Mouse (Mus musculus): ENCODE data around the gene Vps53.
A peak's percentile ranks its signal among the peaks of the same experiment; 100 is the strongest.

Vps53 gene

DNA sequence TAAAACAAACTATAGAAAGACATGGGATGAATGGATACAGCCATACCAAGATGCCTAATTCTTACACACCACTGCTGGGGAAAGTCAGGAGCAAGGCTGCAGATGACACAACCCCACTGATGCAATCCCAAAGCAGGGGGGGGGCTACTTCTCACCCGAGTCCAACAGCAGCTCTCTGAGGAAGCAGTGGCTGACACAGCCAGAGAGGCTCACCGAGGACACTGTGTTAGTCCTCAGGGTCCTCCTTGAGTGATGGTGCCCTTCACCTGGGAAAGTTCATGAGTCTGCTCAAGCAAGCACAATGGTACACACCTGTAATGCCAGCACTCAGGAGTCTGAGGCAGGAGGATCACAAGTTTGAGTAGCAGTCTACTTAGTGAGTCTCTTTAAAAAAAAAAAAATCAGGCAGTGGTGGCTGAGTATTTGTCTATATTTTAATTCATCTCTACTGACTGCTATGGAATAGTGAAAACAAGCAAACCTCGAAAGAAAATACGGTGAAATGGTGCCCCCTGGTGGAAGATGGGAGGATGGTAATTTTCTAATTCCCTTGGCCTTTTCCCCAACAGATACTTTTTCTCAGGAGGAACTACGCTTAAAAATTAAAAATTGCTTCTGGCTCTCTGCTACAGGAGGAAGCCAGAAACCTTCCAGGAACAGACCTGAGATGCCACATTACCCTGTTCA, 12.2 kb downstream of the Vps53 start:
- DNase-seq (ENCODE audit: low read depth, low spot score) = peak; percentile 74

DNA sequence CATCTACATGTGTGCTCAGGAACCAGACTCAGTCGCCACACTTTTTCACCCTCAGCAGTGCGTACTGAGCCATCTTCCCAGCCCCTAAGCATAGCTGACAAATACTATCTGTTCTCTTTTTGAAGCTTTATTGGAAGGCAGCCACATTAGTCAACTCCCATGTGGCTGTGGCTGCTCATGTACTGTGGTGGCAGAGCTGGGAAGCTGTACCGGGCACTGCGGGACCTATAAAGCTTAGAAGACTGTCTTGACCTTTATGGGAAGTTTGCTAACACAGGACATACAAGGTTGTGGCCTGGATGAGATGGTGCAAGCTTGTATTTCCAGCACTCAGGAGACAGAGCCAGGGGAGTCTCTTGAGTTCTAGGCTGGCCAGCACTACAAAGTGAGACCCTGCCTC, 12.8 kb downstream of the Vps53 start:
- DNase-seq (ENCODE audit: low read depth, low spot score) = no peak

DNA sequence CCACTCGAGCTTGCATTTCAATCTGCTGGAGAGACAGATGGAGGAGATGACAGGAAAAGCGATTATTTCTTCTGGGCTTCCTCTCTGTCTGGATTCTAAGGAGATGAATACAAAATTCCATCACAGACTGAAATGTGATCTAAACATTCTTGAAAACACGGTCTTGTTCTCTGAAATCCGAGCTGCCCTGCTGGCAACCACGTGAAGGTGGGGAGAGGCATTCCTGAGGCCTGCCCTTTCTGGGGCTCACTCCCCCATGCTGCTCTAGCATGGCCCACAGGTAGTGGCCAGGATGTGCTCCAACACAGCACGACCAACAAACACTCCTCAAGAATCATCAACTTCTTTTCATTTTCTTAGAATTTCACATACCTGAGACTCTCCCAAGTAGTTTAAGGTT, 19.2 kb downstream of the Vps53 start:
- DNase-seq (ENCODE audit: low read depth, low spot score) = no peak

DNA sequence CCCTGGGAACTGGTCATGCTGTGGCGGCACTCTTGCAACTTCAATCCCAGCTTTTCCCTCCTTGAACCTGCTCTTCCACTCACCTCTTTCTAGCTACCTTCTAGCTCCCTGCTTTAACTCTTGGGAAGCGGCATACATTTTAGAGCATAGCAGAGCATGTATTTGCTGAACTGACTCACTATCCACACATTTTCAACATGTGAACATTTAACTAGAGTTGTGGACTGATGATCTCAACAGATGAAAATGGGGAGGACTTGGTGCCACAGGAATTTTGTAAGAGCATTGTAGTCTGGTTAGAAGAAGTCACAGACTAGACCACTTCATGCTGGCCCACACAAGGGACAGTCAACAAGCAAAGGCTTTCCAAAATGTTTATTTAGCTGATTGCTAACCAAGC, 21.1 kb downstream of the Vps53 start:
- DNase-seq (ENCODE audit: low read depth, low spot score) = no peak

DNA sequence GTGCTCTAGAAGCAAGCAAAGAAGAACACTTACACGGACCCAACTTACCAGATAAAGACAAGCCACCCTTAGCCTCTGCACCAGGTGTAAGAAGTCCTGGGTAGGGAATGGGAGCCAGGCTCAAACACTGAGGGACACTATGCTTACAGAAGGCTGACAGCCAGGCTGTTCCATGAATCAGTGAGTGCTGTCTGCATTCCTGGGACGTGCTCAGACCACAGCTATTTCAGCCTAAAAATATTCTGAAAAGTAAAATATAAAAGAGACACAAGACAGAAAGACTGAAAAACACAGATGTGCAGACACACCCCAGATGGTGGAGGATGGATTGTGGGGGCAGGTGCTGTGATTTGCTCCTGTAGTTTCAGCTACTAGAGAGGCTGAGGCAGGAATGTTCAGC, 24.6 kb downstream of the Vps53 start:
- DNase-seq (ENCODE audit: low read depth, low spot score) = no peak

DNA sequence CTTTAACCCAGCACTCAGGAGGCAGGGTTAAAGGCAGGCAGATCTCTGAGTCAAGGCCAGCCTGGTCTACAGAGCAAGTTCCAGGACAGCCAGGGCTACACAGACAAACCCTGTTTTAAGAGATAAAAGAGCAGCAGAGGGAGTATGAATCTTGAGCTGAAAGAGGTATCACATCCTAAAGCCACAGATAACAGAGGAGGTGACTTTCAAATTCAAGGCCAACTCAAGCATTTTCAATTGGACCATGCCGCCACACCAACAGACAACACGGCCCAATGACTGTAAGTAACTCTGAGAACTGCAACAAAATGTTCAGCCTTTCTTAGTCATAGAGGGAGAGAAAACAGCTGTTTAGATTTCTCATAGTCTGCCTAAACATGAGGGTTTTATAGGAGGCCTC, 25.2 kb downstream of the Vps53 start:
- no peak for DNase-seq (ENCODE audit: low read depth, low spot score)

DNA sequence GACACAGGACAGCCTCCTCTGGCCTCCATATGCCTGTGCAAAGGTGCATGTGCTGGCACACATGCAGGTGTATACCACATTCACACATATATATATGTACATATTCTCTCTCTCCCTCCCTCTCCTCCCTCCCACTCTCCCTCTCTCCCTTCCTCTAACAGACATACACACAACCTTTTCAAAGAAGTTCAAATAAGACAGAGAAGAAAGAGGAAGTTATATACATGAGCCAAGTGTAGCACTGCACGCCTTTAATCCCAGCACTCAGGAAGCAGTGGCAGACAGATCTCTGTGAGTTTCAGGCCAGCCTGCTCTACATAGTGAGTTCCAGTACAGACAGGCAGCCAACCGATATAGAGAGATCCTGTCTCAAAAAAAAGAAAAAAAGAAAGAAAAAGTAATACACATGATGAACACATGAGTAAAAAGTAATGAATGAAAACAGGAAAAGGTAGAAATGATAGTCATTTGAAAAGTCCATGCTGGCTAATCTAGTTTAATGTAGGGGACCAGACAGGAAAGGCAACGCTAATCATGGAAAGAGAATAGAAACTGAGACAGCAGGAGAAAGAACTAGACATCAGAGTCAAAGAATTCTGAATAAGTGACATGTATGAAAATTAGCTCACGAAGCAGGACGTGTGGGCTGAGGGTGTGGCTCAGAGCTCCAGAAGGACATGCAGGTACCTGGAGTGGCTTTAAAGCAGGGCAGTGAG, 26.1 kb downstream of the Vps53 start:
- peak; percentile 56 for DNase-seq (ENCODE audit: low read depth, low spot score)

DNA sequence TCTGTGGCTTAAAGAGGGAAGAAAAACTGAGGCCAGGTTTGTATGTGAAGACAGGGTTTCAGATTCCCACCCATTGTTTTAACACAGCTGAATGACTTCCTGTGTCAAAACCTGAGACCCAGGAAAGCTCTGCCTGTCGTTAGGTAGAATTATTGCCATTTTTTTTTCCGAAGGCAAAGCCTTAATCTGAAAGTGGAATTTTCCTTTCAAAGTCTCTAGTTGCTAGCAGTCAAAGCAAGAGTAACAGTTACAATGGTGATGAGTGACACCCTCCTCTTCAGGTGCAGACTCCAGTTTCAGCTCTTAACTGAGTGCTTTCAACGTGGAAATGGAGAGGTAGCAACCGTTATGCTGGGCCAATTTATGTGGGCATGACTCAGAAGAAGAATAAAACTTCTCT, 28.5 kb downstream of the Vps53 start:
- DNase-seq (ENCODE audit: low read depth, low spot score) = no peak

DNA sequence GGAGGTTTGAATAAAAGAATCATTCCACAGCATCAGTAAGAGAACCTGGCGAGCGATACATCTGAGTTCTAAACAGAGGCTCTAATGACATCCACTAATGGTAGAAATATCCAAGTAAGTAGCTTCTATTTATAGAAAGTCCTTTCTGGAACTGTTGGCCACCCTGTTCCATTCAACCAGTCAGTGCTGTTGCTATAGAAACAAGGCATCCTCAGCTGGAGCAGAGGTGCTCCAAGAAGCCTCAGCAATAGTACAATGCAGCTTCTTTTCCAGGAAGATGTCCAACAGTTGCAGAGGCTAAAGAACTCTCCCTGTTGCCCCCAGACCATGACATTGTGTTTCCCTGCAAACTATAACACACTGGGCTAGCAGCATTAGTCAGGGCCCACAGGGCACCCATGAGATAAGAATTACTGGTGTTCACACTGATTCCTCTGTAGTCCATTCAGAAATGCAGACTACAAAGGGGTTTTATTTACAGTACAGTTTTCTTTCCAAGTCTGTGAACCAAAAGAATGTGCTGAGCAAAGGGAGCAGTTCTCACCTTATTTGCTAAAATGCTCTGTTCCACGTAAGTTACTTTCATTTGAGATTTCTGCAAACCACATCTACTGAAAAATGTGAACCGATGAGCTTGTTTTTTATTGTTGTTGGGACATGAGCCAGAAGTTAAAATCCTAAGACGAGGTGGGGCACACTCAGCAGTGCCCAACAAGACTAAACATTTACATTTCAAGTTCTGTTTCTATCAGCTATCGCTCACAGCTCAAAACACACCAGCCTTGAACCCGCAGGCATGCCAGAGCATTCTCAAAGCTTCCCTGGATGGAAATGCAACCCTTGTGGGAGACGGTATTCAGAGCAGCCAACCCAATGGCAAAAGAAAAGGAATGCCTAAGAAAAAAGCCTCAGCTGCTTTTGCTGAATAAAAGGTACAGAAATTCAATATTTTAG, 31.1 kb downstream of the Vps53 start:
- no peak for DNase-seq (ENCODE audit: low read depth, low spot score)

DNA sequence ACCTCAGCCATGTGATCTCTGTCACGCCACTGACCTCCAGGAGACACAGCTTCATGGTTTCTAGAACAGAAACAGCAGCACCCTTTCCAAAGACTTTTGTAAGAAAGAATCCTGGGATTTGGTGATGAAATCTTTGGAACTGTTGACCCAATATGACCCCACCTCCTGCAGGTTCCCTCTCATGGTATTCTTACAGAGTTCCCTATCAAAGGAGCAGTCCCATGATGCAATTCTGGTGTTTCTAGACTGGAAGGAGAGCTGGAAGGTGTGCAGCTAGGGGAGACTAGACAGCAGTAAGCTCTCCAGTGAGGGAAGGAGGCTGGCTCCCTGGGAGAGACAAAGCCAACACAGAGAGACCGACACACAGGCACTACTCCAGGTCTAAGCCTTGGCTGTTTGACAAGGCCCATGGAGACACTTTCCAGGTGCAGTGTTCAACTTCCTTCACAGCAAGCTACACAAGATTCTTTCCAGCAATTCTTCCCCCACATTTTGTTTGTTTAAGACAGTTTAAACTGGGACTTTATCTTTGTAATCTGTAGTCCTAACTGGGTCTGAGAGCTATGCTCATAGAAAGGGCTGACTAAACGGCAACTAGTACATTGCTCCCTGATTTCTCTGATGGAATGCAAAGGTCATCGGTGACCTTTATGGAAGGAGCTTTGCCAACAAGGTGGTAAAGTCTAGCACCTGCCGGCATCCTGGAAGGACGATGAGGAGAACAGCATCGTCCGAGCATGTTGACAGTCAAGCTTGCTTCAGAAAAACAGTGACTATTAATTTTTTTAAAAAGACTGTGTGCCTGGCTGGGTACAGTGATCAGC, 33.0 kb downstream of the Vps53 start:
- DNase-seq (ENCODE audit: low read depth, low spot score) = no peak

DNA sequence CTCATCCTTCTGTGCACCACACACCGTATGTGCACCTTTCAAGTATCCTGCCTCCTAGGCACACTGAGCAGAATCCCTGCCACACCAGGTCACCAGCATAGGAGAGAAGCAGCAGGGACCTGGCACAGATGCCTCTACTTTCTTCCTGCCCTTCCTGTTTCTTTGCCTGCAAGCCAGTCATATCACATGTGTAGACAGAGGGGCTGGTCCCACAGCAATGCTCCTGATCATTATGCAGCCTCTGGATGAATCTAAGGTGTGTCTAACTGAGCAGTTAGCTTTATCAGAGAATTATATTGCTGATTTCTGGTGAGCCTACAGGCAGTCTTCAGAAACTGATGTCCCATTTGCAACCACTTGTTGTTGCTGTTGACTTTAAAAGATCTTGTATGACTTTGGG, 34.3 kb downstream of the Vps53 start:
- DNase-seq (ENCODE audit: low read depth, low spot score) = no peak

DNA sequence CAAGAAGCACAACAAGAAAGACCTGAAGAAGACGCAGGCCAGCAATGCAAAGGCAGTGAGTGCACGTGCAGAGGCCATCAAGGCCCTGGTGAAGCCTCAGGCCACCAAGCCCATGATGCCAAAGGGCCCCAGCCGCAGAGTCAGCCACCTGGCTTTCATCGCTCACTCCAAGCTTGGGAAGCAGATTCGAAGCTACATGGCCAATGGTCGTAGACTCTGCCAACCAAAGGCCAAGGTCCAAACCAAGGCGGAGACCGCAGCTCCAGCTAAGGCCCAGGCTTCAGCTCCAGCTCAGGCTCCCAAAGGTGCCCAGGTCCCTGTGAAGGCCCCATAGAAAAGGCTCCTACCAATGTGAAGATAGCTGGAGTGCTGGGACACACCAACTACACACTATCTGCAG, 35.1 kb downstream of the Vps53 start:
- no peak for DNase-seq (ENCODE audit: low read depth, low spot score)

DNA sequence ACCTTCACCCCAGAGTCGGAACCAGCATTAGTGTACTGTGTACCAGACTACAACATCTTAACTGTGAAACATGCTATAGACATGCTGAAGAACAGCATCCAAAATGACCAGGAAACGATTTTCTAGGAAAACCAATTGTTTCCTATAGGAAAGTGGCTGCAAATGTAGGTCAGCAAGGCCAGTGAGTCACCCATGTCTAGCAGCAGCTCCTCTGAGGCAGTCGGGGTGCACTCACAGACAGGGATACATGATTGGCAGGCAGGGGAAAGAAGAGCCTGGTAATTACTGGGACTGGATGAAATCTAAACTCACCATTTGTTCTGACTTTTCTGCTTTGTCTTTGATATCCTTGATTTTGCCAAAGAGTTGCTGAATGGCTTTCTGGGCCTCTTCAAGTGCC, 41.5 kb downstream of the Vps53 start:
- DNase-seq (ENCODE audit: low read depth, low spot score) = no peak

DNA sequence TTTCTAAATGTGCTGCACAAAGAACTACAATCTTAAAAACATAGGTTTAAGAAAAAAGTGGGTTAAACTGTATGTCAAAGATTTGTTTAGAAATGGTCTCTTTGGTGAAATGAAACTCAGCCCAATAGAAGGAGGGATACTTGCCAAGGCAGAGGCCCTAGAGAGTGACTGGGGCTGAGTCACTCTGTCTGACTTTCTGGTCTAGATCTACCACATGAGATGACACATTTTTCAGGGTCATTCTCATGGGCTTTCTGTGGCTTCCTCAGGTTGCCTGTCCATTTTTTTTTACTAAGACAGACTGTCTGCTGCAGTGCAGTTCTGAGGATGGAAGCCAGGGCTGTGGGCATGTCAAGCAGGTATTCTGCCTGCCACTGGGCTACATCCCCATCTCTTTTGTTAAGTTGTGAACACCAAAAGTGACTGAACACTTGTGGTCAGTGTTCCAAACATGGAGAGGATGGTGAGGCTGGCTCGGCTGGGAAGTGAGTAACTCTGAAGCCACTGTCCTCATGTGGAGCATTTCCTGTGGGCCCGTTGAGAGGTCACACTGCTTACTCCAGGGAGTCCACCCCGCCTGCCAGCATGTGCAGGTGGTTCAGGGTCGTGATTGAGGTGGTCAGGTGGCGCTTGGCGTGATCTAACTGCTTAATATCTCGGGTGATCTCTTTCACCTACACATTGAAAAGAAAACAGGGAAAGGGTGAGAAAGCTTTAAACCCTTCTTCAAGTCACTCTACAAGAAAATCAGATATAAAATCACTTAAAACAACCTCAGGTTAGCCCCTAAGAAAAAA, 43.6 kb downstream of the Vps53 start:
- DNase-seq (ENCODE audit: low read depth, low spot score) = no peak

DNA sequence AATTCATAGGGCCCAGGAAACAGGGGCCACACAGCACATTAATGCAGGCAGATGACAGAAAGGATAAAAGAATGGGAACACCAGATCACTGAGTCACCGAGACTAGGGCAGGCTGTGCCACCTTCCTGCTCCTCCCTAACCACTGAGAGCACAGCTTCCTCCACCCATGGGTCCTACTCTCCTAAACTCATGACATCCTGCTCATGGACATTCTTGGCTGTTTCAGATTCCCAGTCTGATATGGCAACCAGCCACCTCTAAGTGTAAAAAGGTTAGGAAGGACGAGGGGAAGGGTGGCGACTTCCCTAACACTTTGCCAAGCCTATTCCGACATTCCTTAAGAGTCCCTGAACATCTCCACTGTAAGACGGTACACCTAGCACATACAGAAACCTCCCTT, 48.6 kb downstream of the Vps53 start:
- no peak for DNase-seq (ENCODE audit: low read depth, low spot score)

DNA sequence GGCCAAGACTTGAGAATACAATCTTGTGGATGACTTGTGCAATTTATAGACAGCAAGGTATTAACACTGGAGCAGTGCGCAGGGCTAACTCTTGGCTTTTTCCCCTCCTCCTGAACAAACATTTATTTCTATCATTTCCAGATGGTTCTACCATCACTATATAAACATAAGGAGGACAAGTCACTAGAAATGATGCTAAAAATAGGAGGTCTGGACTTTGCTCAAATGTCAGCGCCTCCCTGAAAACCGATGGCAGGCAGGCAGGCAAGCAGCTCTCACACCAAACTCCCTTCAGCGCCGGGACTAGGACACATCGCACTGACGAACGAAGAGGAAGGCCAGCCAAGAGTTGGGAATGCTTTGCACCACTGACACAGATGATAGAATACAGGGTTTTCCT, 54.1 kb downstream of the Vps53 start:
- no peak for DNase-seq (ENCODE audit: low read depth, low spot score)

DNA sequence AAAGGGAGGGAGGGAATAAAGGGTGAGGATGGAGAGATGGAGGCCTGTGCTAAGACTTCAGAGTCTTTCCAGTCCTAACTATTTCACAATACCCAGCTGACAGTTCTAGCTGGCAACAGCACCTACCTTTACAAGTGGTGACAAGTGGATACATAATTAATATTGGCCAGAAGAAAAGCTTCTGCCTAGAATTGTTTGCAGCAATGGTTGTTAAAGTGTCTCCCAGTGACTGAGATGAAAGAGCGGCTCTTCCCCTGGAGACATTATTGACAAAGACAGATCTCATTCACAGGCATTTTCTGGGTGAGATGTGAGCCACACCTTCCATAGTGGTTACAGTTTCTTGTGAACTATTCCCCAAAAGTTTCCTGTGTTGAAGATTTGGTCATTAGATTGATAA, 55.9 kb downstream of the Vps53 start:
- no peak for DNase-seq (ENCODE audit: low read depth, low spot score)

DNA sequence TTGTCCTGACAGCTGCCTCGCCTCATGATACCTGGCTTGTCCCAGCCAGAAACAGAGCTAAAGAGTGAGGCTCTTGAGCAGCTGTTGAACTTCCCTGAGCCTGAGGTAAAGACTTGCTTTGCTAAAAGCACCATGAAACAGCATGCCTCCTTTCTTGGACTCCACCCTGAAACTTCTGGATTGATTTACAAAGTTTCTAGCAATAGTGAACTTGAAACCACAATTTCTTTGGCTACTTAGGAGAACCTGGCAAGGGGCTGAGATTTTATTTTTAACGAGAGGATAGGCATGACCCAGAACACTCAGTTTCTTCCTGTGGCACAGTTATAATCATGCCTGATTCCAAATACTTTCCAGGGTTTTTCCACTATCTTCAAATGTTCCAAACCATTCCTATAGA, 56.9 kb downstream of the Vps53 start:
- DNase-seq (ENCODE audit: low read depth, low spot score) = no peak

DNA sequence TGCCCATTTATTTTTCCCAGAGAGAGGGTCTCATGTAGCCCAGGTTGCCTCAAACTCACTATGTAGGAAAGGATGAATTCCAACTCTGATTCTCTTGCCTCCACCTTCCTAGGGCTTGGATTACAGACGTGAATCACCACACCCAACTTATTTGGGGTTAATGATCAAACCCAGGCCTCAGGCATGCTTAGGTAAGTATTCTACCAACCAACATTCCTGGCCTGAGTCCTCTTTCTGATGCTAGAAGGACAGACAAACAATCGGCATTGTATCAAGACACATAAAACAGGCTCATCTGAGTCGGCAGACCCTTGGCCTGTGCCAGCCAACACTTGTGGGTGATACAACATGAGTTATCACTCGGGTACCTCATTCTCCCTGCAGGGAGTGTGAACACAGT, 58.4 kb downstream of the Vps53 start:
- DNase-seq (ENCODE audit: low read depth, low spot score) = no peak

DNA sequence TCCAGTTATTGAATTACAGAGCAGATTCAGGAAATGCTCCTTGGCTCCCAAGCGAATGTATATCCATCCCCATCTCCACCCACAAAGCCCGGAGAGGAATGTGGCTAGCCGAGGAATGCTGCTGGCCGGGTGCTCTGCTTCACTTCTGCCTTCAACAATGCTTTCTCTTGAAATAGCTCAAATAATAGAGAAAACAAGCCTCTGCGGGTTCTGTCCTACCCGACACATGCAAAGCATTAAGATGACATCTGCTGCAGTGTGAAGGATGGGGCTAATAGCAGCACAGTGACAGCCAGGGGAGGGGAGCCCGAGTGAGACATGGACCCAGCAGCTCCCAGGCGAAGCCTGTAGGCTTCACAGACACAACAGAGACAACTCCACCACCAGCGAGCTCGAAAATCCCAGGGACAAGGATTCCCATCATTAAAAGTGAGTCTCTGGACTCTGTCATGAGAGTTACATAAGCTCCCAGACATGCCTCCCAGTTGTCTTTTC, 59.0 kb downstream of the Vps53 start:
- no peak for DNase-seq (ENCODE audit: low read depth, low spot score)

DNA sequence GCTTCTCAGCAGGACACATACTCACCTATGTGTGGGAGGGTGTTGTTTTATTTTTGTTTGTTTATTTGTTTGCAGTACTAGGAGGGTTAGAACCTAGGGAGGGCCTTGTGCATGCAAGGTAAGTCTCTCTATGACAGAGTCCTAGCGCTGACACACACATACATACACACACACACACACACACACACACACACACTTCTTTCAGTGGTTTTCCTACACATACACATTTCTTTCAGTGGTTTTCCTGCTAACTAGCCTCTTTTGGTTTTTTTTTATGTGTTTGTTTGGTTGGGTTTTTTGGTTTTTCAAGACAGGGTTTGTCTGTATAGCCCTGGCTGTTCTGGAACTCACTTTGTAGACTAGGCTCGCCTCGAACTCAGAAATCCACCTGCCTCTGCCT, 69.0 kb downstream of the Vps53 start:
- DNase-seq (ENCODE audit: low read depth, low spot score) = no peak
